Mouse (Mus musculus) heart, postnatal 0 days (tissue): ENCODE results near the gene Abce1.

Experiments used
- CTCF ChIP-seq: IDR thresholded peaks from 2 replicates; pipeline ENCODE4 v1.5.1; 2016; ENCODE audit warnings: antibody characterized with exemption, control low read depth, low read depth
- EP300 ChIP-seq: IDR thresholded peaks from 2 replicates; pipeline ENCODE4 v1.6.1; 2016; ENCODE audit warnings: antibody characterized with exemption, low read depth

DNA sequence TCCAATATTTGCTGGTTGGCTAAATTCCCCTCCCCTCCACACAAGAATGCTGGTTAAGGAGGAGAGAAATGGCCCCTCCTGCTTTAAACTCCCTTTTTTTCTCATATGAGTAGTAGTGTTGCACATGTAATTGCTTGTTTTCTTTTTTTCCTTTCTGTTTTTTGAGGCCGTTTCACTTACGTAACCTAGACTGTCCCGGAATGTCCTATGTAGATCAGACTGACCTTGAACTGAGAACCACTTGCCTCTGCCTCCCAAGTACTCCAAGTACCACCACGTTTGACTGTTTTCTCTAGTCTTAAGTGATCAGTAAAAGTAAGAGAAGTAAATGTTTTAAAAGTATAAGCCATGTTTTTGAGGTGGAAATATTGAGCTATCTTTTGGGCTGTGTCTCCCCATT is 57.8 kb downstream of the Abce1 start:
- no peak for TF ChIP-seq CTCF
- TF ChIP-seq EP300 = no peak
